Mouse (Mus musculus): Measurements from ENCODE around the gene Snx9. TPM values are rescaled to one million over a fixed set of nuclear protein-coding genes. Genes with fewer than 3 reads are reported as not detected.
A peak's percentile ranks its signal among the peaks of the same experiment; 100 is the strongest.

Snx9 gene
- polyA plus RNA-seq, 1 experiment from 2014 or later: 27.6 TPM

GRCm38 (mm10) chr17:5937441-5937840 lies 96.3 kb downstream of the Snx9 start:
- Histone ChIP-seq H3K9me3 (ENCODE audit: control insufficient read depth, low read length) (no peaks in the 10 kb centered on the region), H3K9ac (ENCODE audit: low read length) (no peak overlapping the region), H3K4me1 (ENCODE audit: control insufficient read depth, insufficient read depth, low read length) (0 out of 2 replicates have a peak, but pooled peaks cover 3% of the 10 kb centered on the region), H3K4me3 (ENCODE audit: low read depth, low read length) (no peak overlapping the region), H3K27ac (replicated peaks; ENCODE audit: low read depth, low read length) (no peak overlapping the region), H3K27me3 (ENCODE audit: control insufficient read depth, insufficient read depth, low read length) (peaks cover 22% of the 10 kb centered on the region), H3K4me2 (ENCODE audit: low read depth, severe bottlenecking) (no peak overlapping the region), H3K36me3 (ENCODE audit: control insufficient read depth, insufficient read depth, low read length) (no peaks in the 10 kb centered on the region)
- no peak for DNase-seq (ENCODE audit: low spot score)
- no peak for ATAC-seq (ENCODE audit: insufficient number of reproducible peaks, low FRiP score, low TSS enrichment, low read depth)
- WGBS: 77% methylated on average over 2 of the region's 2 CpGs

GRCm38 (mm10) chr17:5939871-5940270 lies 98.7 kb downstream of the Snx9 start:
- no peak overlapping the region for H3K9ac ChIP-seq (ENCODE audit: low read length)
- no peaks in the 10 kb centered on the region for H3K9me3 ChIP-seq (ENCODE audit: control insufficient read depth, low read length)
- no peaks in the 10 kb centered on the region for H3K36me3 ChIP-seq (ENCODE audit: control insufficient read depth, insufficient read depth, low read length)
- 47% methylated on average over 12 of the region's 12 CpGs for WGBS
- ATAC-seq (ENCODE audit: insufficient number of reproducible peaks, low FRiP score, low TSS enrichment, low read depth) (no peak), DNase-seq (ENCODE audit: low spot score) (no peak)
- H3K4me2 ChIP-seq (ENCODE audit: low read depth, severe bottlenecking): no peak overlapping the region
- H3K4me3 ChIP-seq (ENCODE audit: low read depth, low read length): no peak overlapping the region
- H3K4me1 ChIP-seq (ENCODE audit: control insufficient read depth, insufficient read depth, low read length): 0 out of 2 replicates have a peak, but pooled peaks cover 3% of the 10 kb centered on the region
- H3K27ac ChIP-seq (replicated peaks; ENCODE audit: low read depth, low read length): no peak overlapping the region
- H3K27me3 ChIP-seq (ENCODE audit: control insufficient read depth, insufficient read depth, low read length): peaks cover 23% of the 10 kb centered on the region

DNA sequence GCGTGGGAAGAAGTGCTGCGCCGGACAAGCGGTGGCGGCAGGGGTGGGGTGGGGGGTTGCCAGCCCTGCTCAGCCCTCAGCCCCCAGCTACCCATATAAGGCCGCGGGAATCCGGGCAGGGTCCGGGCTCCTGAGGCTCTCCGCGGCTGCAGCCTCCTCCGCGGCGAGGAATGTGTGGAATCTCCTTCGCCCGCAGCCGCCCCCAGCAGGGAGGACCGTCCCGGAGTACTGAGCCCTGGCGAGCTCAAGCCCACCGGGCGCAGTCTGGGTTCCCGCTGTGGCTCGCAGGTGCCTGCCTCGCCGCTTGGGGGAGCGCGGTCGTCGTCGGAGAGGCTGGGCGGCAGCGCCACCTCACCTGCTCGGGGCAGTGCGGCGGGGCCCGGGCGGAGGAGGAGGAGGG lies 99.7 kb downstream of the Snx9 start:
- H3K27ac ChIP-seq (replicated peaks; ENCODE audit: low read depth, low read length): no peak overlapping the region
- no peaks in the 10 kb centered on the region for H3K9me3 ChIP-seq (ENCODE audit: control insufficient read depth, low read length)
- ATAC-seq (ENCODE audit: insufficient number of reproducible peaks, low FRiP score, low TSS enrichment, low read depth) (peak; percentile 83), DNase-seq (ENCODE audit: low spot score) (peak; percentile 84)
- H3K27me3 ChIP-seq (ENCODE audit: control insufficient read depth, insufficient read depth, low read length): peaks cover 23% of the 10 kb centered on the region
- WGBS: under 1% methylated on average over 29 of the region's 38 CpGs
- no peak overlapping the region for H3K9ac ChIP-seq (ENCODE audit: low read length)
- H3K4me2 ChIP-seq (ENCODE audit: low read depth, severe bottlenecking): peak overlapping the region; percentile 67
- H3K4me3 ChIP-seq (ENCODE audit: low read depth, low read length): peak overlapping the region; percentile 45
- no peaks in the 10 kb centered on the region for H3K36me3 ChIP-seq (ENCODE audit: control insufficient read depth, insufficient read depth, low read length)
- 0 out of 2 replicates have a peak, but pooled peaks cover 3% of the 10 kb centered on the region for H3K4me1 ChIP-seq (ENCODE audit: control insufficient read depth, insufficient read depth, low read length)

GRCm38 (mm10) chr17:5941230-5942043 lies 100.3 kb downstream of the Snx9 start, which contains the start of gene Synj2:
Gene Synj2 (plus strand): TSS chr17:5941280.
- peak within 1 kb of the TSS; percentile 67 for H3K4me2 ChIP-seq (ENCODE audit: low read depth, severe bottlenecking)
- no peak within 1 kb of the TSS for H3K27ac ChIP-seq (replicated peaks; ENCODE audit: low read depth, low read length)
- peak within 1 kb of the TSS; percentile 45 for H3K4me3 ChIP-seq (ENCODE audit: low read depth, low read length)
- DNase-seq (ENCODE audit: low spot score) (peak; percentile 68), ATAC-seq (ENCODE audit: insufficient number of reproducible peaks, low FRiP score, low TSS enrichment, low read depth) (peak; percentile 52; the same call in 1 of the 2 replicates)
- H3K9me3 ChIP-seq (ENCODE audit: control insufficient read depth, low read length): no peaks in the 10 kb centered on the region
- peak within 1 kb of the TSS; percentile 62 for H3K9ac ChIP-seq (ENCODE audit: low read length)
- 0 out of 2 replicates have a peak, but pooled peaks cover 3% of the 10 kb centered on the region for H3K4me1 ChIP-seq (ENCODE audit: control insufficient read depth, insufficient read depth, low read length)
- WGBS: 1% methylated on average over 46 of the region's 52 CpGs
- no peaks in the 10 kb centered on the region for H3K36me3 ChIP-seq (ENCODE audit: control insufficient read depth, insufficient read depth, low read length)
- peaks cover 23% of the 10 kb centered on the region for H3K27me3 ChIP-seq (ENCODE audit: control insufficient read depth, insufficient read depth, low read length)

DNA sequence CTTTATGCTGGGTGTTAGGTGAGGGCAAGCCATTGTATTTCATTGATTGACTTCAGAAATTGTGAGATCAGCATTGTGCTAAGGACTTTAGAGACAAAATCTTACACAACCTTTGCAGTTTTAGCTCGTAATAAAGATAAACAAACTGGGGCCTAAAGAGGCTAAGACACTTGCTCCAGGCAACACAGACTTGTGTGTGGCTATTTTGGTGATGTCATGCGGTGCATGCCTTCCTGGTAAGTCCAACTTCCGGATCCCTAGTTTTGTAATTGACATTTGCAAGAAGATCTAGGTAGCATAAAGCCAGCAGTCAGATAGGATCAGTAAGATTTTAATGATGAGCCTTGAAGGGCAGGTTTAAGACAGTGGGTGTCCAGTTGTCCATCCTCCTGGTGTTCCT lies 101.0 kb downstream of the Snx9 start:
- 84% methylated on average over 3 of the region's 3 CpGs for WGBS
- DNase-seq (ENCODE audit: low spot score) (no peak), ATAC-seq (ENCODE audit: insufficient number of reproducible peaks, low FRiP score, low TSS enrichment, low read depth) (no peak)
- Histone ChIP-seq H3K9ac (ENCODE audit: low read length) (no peak overlapping the region), H3K27me3 (ENCODE audit: control insufficient read depth, insufficient read depth, low read length) (peaks cover 23% of the 10 kb centered on the region), H3K4me1 (ENCODE audit: control insufficient read depth, insufficient read depth, low read length) (0 out of 2 replicates have a peak, but pooled peaks cover 3% of the 10 kb centered on the region), H3K4me2 (ENCODE audit: low read depth, severe bottlenecking) (no peak overlapping the region), H3K4me3 (ENCODE audit: low read depth, low read length) (no peak overlapping the region), H3K9me3 (ENCODE audit: control insufficient read depth, low read length) (no peaks in the 10 kb centered on the region), H3K27ac (replicated peaks; ENCODE audit: low read depth, low read length) (no peak overlapping the region), H3K36me3 (ENCODE audit: control insufficient read depth, insufficient read depth, low read length) (no peaks in the 10 kb centered on the region)

DNA sequence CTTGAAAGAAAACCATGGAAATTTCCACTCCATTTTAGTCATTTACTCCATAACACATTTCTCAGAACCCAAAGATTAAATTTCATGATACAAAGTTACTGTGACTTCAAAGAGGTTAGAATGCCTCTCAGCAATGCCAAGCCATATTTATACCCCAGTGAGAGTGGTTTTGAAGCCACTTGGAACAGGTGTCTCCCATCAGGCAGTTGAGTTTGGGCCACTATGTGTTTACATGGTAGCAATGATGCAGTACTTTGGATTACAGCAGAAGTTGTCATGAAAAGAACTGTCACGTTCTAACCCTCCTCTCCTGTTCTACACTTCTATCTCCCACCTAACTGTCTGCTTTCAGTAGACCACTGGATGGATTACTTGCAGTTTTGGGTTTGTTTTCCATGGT lies 101.9 kb downstream of the Snx9 start:
- 0 out of 2 replicates have a peak, but pooled peaks cover 3% of the 10 kb centered on the region for H3K4me1 ChIP-seq (ENCODE audit: control insufficient read depth, insufficient read depth, low read length)
- H3K27ac ChIP-seq (replicated peaks; ENCODE audit: low read depth, low read length): no peak overlapping the region
- no peak for DNase-seq (ENCODE audit: low spot score)
- H3K4me3 ChIP-seq (ENCODE audit: low read depth, low read length): no peak overlapping the region
- H3K27me3 ChIP-seq (ENCODE audit: control insufficient read depth, insufficient read depth, low read length): peaks cover 23% of the 10 kb centered on the region
- 66% methylated on average over 1 of the region's 1 CpGs for WGBS
- no peaks in the 10 kb centered on the region for H3K36me3 ChIP-seq (ENCODE audit: control insufficient read depth, insufficient read depth, low read length)
- H3K9ac ChIP-seq (ENCODE audit: low read length): no peak overlapping the region
- H3K9me3 ChIP-seq (ENCODE audit: control insufficient read depth, low read length): no peaks in the 10 kb centered on the region
- H3K4me2 ChIP-seq (ENCODE audit: low read depth, severe bottlenecking): no peak overlapping the region
- ATAC-seq (ENCODE audit: insufficient number of reproducible peaks, low FRiP score, low TSS enrichment, low read depth): no peak

DNA sequence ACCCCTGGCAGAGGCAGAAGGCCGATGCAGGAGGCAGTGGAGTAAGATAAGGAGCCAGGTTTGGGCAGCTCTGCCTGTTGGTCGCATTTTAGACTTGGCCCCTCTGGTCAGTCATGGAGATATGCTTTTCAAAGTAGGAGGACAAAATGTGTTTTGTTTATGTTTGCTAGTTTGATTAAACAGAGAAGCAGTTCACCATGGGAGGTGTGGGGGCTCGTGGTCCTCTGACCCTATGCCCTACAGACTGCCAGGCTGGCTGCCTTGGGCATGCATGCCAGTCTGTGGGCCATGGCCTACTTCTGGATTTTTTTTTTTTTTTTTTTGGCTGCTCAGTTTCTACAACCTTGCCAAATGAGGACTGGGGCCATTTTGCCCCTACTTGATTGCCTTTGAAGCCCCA lies 105.9 kb downstream of the Snx9 start:
- H3K27me3 ChIP-seq (ENCODE audit: control insufficient read depth, insufficient read depth, low read length): peaks cover 6% of the 10 kb centered on the region
- DNase-seq (ENCODE audit: low spot score): no peak
- H3K4me1 ChIP-seq (ENCODE audit: control insufficient read depth, insufficient read depth, low read length): no peaks in the 10 kb centered on the region
- no peaks in the 10 kb centered on the region for H3K36me3 ChIP-seq (ENCODE audit: control insufficient read depth, insufficient read depth, low read length)
- H3K4me2 ChIP-seq (ENCODE audit: low read depth, severe bottlenecking): no peak overlapping the region
- H3K4me3 ChIP-seq (ENCODE audit: low read depth, low read length): no peak overlapping the region
- H3K27ac ChIP-seq (replicated peaks; ENCODE audit: low read depth, low read length): no peak overlapping the region
- 83% methylated on average over 3 of the region's 3 CpGs for WGBS
- H3K9me3 ChIP-seq (ENCODE audit: control insufficient read depth, low read length): no peaks in the 10 kb centered on the region
- no peak overlapping the region for H3K9ac ChIP-seq (ENCODE audit: low read length)
- no peak for ATAC-seq (ENCODE audit: insufficient number of reproducible peaks, low FRiP score, low TSS enrichment, low read depth)

DNA sequence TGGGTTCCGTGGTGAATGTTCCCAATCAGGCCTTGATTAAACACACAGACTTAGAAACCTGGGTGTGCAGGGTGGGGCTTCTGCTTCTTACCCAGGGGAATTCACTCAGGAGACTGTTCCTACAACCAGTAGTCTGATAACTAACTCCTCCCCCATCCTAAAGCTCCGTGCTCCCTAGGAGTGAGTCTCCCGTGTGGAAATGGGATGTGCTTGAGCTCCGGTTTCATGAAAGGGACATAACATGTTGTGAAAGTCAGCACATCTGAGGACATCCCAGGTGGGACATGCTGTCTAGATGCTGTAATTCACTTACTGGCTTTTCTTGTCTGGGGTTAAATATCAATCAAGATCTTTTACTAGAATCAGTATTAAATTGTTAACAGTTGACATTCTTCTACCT lies 111.3 kb downstream of the Snx9 start:
- ATAC-seq (ENCODE audit: insufficient number of reproducible peaks, low FRiP score, low TSS enrichment, low read depth) (no peak), DNase-seq (ENCODE audit: low spot score) (no peak)
- Histone ChIP-seq H3K36me3 (ENCODE audit: control insufficient read depth, insufficient read depth, low read length) (no peaks in the 10 kb centered on the region), H3K9me3 (ENCODE audit: control insufficient read depth, low read length) (no peaks in the 10 kb centered on the region), H3K9ac (ENCODE audit: low read length) (no peak overlapping the region), H3K27me3 (ENCODE audit: control insufficient read depth, insufficient read depth, low read length) (no peaks in the 10 kb centered on the region), H3K27ac (replicated peaks; ENCODE audit: low read depth, low read length) (no peak overlapping the region), H3K4me2 (ENCODE audit: low read depth, severe bottlenecking) (no peak overlapping the region), H3K4me3 (ENCODE audit: low read depth, low read length) (no peak overlapping the region), H3K4me1 (ENCODE audit: control insufficient read depth, insufficient read depth, low read length) (no peaks in the 10 kb centered on the region)
- 88% methylated on average over 4 of the region's 4 CpGs for WGBS

Measured in limb, embryonic 11.5 days (tissue).